Mouse (Mus musculus) megakaryocyte-erythroid progenitor cell, adult 5-6 weeks (primary cell): ENCODE measurements around the gene Dnah2. TPM values are rescaled to one million over a fixed set of nuclear protein-coding genes. Genes with fewer than 3 reads are reported as not detected.
"Not testable (repeated sequence)": the region's sequence is repeated elsewhere in the genome, so short reads cannot be mapped to it uniquely, and the experiment has no call there.

Source experiments
- ATAC-seq: replicated peaks from 2 replicates; pipeline ENCODE4 v1.8.0; 2016; ENCODE audit warnings: mild to moderate bottlenecking, inconsistent platforms; ENCODE audit not compliant: severe bottlenecking, poor library complexity, low FRiP score, low TSS enrichment
- total RNA-seq, 2 experiments: library from RNA; stranded (forward) in 1 of 2; stranded (reverse) in 1 of 2; fragments of 200-1000, 215-1000 nt in 1 of 2; fragments of >200 nt in 1 of 2; fragmentation: Nextera tagmentation in 1 of 2; gene quantifications; 2 replicates each; pipeline ENCODE4 v1.2.3; 2014 to 2017

Gene Dnah2
- total RNA-seq, 2 experiments from 2014 or later: not detected

- ATAC-seq: peak; percentile 77
Observed at GRCm38 (mm10) chr11:69401210-69401637, 147.7 kb downstream of the Dnah2 start.

- ATAC-seq: no peak
Observed at GRCm38 (mm10) chr11:69400083-69400850, 148.6 kb downstream of the Dnah2 start.

GRCm38 (mm10) chr11:69399201-69400082, 149.5 kb downstream of the Dnah2 start:
- no peak for ATAC-seq

GRCm38 (mm10) chr11:69398486-69399200, 150.3 kb downstream of the Dnah2 start:
- no peak for ATAC-seq

- no peak for ATAC-seq
Observed at GRCm38 (mm10) chr11:69398059-69398458, 150.9 kb downstream of the Dnah2 start, which contains the start of gene Tmem88. TSS of gene Tmem88 (minus strand) at chr11:69398234.

- ATAC-seq: no peak
Observed at GRCm38 (mm10) chr11:69397581-69398057, 151.3 kb downstream of the Dnah2 start.

- ATAC-seq: no peak
Observed at GRCm38 (mm10) chr11:69396772-69397171, 152.1 kb downstream of the Dnah2 start.

- ATAC-seq: peak; percentile 81
Observed at GRCm38 (mm10) chr11:69395634-69396373, 153.1 kb downstream of the Dnah2 start.

- ATAC-seq: peak; percentile 66; the same call in 1 of the 2 replicates
Observed at GRCm38 (mm10) chr11:69395235-69395633, 153.7 kb downstream of the Dnah2 start, which contains the start of the genes Naa38 and Cyb5d1. TSS of gene Naa38 (plus strand) at chr11:69395487. TSS of gene Cyb5d1 (minus strand) at chr11:69395631.

GRCm38 (mm10) chr11:69394591-69395167, 154.2 kb downstream of the Dnah2 start:
- ATAC-seq: not testable (repeated sequence)

GRCm38 (mm10) chr11:69390400-69391034, 158.4 kb downstream of the Dnah2 start:
- 0 out of 2 replicates have a peak, but pooled peaks have one; percentile 42 for ATAC-seq

- no peak for ATAC-seq
Observed at GRCm38 (mm10) chr11:69389531-69390399, 159.1 kb downstream of the Dnah2 start.

- ATAC-seq: no peak
Observed at GRCm38 (mm10) chr11:69388680-69389079, 160.2 kb downstream of the Dnah2 start.

- ATAC-seq: no peak
Observed at GRCm38 (mm10) chr11:69386758-69387157, 162.2 kb downstream of the Dnah2 start.

- ATAC-seq: no peak
Observed at GRCm38 (mm10) chr11:69384979-69385378, 163.9 kb downstream of the Dnah2 start.

- no peak for ATAC-seq
Observed at GRCm38 (mm10) chr11:69382478-69383105, 166.3 kb downstream of the Dnah2 start.
